Mouse (Mus musculus) macrophage (primary cell): ENCODE data around the gene Focad. TPM values are rescaled to one million over a fixed set of nuclear protein-coding genes. Genes with fewer than 3 reads are reported as not detected.

Experiments used
- H3K27ac ChIP-seq: fragments of 350-480 bp; formaldehyde crosslinking; 2 replicates; pipeline ENCODE4 v1.9.0; 2021
- H3K36me3 ChIP-seq: fragments of 350-480 bp; formaldehyde crosslinking; 2 replicates; pipeline ENCODE4 v1.9.0; 2021; ENCODE audit errors: inconsistent target
- H3K4me3 ChIP-seq: fragments of 350-480 bp; formaldehyde crosslinking; 2 replicates; pipeline ENCODE4 v1.9.0; 2021; ENCODE audit errors: inconsistent target
- H3K79me2 ChIP-seq: fragments of 350-480 bp; formaldehyde crosslinking; 2 replicates; pipeline ENCODE4 v1.9.0; 2021; ENCODE audit errors: inconsistent target
- WGBS: methylation state at CpG from one replicate; pipeline ENCODE4 v1.1.7; 2026; ENCODE audit warnings: inconsistent platforms; ENCODE audit not compliant: missing documents; 5-methylcytosine and 5-hydroxymethylcytosine counted together
- polyA plus RNA-seq: library from polyadenylated mRNA; stranded (reverse); fragments of 250-400 nt; gene quantifications from 3 replicates; pipeline ENCODE4 v1.2.4, GENCODE M21; 2018; ENCODE audit warnings: inconsistent platforms

The Focad gene
- polyA plus RNA-seq, 1 experiment from 2014 or later, result 5.9 TPM

DNA sequence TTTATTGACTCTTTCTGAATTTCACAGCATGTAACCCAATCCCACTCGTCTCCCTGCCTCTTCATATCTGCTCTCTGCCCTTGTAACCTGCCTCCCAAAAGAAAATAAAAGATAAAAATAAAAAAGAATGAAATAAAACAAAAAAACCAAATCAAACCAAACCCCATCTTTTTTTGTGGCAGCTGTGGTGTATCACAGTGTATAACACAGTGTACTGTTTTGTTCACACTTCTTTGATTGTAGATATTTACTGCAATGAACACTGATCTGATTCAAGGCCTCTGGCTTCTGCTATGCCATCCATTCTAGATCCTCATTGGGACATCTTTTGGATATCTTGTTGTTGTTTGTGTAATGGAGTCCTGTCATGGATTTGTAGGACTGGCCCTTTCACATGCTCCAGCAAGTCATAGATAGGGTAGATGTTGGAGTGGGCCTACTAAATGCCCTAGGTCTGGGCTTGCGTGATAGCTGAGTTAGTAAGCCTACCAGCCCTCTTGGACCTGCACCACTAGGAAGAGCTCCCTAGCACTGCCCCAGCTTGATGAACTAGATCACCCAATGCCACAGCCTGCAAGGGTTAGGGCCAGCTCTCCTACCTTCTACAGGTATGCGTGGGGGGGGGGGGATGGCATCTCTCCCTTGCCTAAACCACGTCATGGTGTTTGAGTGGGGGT lies 181.8 kb downstream of the Focad start:
- H3K4me3 ChIP-seq, result no peak overlapping the region
- WGBS, result 87% methylated on average over 3 of the region's 4 CpGs
- H3K27ac ChIP-seq, result no peak overlapping the region

DNA sequence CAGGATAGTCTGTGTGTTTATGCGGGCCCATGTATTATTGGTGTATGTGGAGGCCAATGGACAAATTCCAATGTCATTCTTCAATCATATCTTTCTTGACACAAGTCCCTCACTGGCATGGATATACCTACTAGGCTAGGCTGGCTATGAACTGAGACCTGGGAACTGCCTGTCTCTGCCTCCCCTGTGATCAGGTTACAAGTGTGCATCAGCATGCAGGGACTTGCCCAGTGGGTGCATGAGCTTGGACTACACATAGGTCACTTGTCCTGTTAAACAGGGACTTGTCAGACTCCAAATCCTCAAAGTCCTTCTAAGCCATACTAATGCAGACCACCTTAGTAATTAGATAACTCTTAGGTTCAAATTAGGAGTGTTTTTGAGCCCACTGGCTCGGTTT lies 184.1 kb downstream of the Focad start:
- Histone ChIP-seq H3K79me2 (no peaks in the 10 kb centered on the region), H3K36me3 (no peaks in the 10 kb centered on the region), H3K4me3 (no peak overlapping the region), H3K27ac (no peak overlapping the region)
- WGBS, result 92% methylated on average over 2 of the region's 2 CpGs

More for the DNA sequence above, 181.8 kb downstream of the Focad start:
- Histone ChIP-seq H3K79me2 (no peaks in the 10 kb centered on the region), H3K36me3 (no peaks in the 10 kb centered on the region)

DNA sequence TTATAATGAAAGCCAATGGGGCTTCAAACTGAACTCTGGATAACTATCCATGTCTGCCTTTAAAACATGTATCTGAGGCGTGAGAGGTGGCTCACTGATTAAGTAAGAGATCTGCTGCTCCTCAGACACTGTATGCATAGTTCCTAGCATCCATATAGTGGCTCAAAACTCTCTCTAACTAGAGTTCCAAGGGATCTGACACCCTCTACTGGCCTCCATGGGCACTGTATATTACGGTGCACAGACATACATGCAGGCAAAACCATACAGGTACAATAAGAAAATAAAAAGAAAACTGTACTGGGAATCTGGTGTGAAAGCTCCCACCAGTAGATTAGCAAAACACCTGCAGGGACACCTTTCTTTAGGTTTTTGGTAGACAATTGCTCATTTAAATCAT lies 186.1 kb downstream of the Focad start:
- no peak overlapping the region for H3K4me3 ChIP-seq
- no peaks in the 10 kb centered on the region for H3K79me2 ChIP-seq
- WGBS, result 93% methylated on average over 2 of the region's 2 CpGs
- H3K27ac ChIP-seq, result no peak overlapping the region
- no peaks in the 10 kb centered on the region for H3K36me3 ChIP-seq

DNA sequence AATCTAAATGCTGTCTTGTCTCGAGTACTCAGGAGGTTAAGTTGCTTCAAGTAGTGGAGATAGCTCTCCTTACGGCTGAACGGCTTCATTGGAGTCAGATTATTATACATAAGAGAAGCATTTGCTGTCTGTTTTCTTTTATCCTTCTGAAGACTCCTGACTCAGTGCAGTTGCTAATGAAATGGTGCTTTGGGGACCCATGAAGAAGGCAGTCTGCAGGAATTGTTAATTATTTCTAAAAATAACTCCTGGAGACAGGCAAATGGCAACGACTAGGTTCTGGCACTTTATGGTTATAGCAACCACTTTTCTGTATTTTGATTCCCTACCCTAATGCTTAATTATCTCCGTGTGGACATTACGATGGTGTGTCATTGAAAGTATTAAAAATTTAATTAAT lies 201.1 kb downstream of the Focad start:
- Histone ChIP-seq H3K4me3 (no peak overlapping the region), H3K36me3 (no peaks in the 10 kb centered on the region), H3K79me2 (no peaks in the 10 kb centered on the region), H3K27ac (no peak overlapping the region)
- WGBS, result 88% methylated on average over 6 of the region's 6 CpGs

DNA sequence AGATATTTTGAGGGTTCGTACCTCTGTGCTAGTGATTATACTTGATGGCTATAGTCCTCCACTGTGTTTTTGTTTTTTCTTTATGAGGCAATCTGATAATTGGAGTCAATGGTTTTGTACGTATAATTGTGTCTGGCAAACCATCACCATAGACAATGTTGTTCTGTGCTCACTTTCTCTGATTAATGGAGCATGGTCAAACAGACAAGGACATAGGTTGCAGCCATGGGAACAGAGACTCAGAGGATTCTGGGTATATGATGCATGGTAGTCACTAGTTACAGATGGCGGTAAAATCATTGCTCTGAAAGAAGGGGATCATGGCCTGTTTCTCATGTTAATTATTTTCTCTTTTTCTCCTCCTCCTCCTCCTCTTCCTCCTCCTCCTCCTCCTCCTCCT lies 205.1 kb downstream of the Focad start:
- Histone ChIP-seq H3K36me3 (no peaks in the 10 kb centered on the region), H3K79me2 (no peaks in the 10 kb centered on the region), H3K4me3 (no peak overlapping the region), H3K27ac (no peak overlapping the region)
- WGBS, result 93% methylated on average over 3 of the region's 3 CpGs

DNA sequence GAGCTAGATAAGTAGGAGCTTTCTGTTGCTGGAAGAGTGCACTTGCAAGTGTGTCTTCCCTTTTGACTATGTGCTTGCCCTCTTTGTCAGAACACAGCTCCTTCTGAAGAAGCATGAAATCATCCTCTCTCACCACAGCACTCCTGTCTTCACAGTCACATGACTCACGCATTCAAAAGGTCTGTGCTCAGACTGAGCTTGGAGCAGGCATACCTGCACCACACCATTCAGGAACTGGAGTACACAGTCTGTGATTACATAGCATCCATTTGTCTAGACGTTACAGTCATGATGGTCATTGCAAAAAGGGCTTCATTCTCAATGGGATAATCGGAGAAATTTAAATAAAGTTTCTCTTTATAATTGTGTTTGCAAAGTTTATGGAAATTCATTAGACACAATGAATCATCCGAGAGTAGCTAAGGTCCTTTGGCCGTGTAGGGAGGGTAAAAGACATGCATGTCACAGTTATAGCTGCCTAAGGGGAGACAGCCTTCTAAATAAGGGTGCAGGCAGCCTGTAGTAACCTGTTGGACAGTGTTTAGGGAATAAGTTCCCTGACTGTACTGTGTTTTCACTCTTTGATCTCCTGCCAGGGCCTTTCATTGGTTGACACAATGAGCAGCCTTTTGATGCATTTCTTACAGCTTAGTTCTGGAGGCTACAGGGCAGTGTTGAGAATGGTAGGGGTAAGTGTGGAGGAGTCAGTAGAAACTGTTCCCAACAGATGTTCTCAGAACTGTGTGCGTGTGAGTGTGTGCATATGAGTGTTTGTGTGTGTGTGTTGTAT lies 206.6 kb downstream of the Focad start:
- WGBS, result 92% methylated on average over 6 of the region's 6 CpGs
- Histone ChIP-seq H3K36me3 (no peaks in the 10 kb centered on the region), H3K4me3 (no peak overlapping the region), H3K79me2 (no peaks in the 10 kb centered on the region), H3K27ac (no peak overlapping the region)

DNA sequence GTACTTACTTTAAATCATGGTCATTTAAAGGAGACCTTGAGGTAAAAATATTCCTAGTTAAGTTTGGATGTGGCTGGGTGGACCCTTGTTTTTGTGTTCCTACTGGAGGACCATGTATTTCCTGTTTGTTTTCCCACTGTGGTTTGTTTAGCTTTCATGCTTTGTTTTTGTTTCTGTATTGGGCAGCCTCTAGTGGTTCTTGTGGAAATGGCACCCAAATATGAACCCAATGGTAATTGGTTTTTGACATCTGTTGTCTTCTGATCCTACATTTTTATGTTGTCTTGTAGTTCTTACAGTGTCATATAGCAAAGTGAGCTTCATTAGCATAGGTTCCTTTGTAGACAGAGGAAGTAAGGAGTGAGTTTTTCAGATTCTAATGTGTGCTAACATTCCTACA lies 207.9 kb downstream of the Focad start:
- Histone ChIP-seq H3K4me3 (no peak overlapping the region), H3K27ac (no peak overlapping the region), H3K36me3 (no peaks in the 10 kb centered on the region), H3K79me2 (no peaks in the 10 kb centered on the region)

DNA sequence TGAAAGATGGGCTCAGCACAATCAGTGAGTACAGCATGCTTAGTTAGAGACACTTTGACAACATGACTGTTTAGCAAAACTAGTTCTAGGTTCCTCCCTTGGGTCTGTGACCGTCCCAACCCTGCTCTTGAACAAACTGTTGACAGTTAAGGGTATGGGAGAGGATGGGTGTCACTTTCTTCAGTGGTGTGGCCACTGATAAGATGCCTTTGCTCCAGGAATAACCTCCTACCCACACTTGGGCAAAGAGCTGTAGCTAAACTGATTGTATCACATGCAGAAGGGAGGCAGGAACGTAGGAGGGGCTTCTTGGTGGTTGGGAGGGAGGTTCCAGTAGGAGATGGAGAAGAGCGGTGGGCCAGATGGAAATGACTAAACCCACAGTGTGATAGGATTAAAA lies 213.3 kb downstream of the Focad start:
- Histone ChIP-seq H3K27ac (no peak overlapping the region), H3K79me2 (no peaks in the 10 kb centered on the region), H3K4me3 (no peak overlapping the region), H3K36me3 (no peaks in the 10 kb centered on the region)
- 98% methylated on average over 3 of the region's 3 CpGs for WGBS

DNA sequence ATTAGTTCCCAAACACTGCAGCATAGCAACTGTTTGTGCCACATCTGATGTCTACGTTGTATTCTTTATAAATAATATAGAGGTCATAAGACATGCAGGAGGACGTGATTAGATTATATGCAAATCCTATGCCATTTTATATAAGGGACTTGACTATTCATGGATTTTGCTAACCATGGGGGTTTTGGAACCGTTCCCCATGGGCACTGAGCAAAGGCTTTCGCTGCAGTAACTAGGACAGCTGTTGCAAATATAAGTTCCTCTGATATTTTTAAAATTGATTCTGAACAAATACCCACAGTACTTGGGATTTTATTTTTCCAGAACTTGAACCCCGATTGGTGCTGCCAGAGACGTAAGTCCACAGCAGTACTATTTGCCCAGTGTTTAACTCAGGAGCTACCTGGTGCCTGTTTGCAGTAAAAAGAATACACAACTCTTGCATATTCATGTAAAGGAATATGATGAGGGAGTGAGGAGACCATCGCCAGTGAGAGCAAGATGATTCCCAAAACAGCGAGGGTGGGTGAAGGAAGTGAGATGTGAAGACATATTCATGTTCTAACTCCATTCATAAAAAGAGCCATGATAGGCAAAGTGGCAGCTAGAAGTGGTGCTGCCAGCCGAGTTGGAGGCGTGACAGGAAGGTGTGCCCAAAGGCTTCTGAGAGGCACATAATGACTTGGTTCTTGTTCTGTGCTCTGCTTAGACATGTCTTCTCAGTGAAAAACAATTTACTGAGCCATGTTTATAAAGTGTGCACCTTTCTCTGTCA lies 214.1 kb downstream of the Focad start:
- Histone ChIP-seq H3K4me3 (no peak overlapping the region), H3K36me3 (no peaks in the 10 kb centered on the region), H3K27ac (no peak overlapping the region), H3K79me2 (no peaks in the 10 kb centered on the region)
- WGBS, result 96% methylated on average over 10 of the region's 10 CpGs

DNA sequence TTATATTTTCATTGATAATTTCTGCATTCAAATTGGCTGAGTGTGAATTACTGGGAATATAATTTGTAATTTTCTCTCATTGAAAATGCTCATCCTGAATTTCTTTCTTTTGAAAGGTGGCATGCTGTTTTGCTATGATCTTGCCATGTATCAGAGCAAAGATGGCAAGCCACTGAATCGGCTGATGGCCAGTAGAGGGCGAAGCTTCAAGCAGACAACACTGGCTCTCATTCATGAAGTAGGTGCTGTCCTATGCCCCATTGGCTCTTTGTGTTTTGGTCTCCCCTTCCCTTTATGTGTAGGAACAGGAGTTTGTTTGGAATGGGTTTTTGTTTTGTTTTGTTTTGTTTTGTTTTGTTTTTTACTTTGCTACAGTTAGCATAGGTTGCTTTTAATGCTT lies 215.2 kb downstream of the Focad start:
- no peaks in the 10 kb centered on the region for H3K79me2 ChIP-seq
- no peak overlapping the region for H3K27ac ChIP-seq
- 13% methylated on average over 2 of the region's 2 CpGs for WGBS
- H3K4me3 ChIP-seq, result no peak overlapping the region
- H3K36me3 ChIP-seq, result no peaks in the 10 kb centered on the region

DNA sequence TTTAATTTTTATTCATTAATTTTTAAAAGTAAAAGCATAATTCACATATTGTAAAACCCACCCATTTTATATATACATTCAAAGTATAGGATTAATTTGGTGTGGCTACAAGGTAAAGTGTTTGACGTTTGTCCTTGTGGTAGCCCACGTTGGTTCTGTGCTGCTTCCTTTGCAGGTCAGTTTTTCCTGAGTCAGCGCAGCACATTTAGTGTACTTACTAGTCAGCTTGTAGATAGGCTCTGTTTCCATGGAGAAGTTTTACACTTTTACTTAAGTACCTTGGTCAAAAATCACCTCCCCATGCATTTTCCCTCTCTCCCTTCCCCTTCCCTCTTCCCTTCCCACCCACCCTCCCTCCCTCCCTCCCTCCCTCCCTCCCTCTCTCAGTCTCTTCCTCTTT lies 220.5 kb downstream of the Focad start:
- H3K4me3 ChIP-seq, result no peak overlapping the region
- WGBS, result 15% methylated on average over 2 of the region's 3 CpGs
- H3K36me3 ChIP-seq, result no peaks in the 10 kb centered on the region
- H3K27ac ChIP-seq, result no peak overlapping the region
- no peaks in the 10 kb centered on the region for H3K79me2 ChIP-seq

DNA sequence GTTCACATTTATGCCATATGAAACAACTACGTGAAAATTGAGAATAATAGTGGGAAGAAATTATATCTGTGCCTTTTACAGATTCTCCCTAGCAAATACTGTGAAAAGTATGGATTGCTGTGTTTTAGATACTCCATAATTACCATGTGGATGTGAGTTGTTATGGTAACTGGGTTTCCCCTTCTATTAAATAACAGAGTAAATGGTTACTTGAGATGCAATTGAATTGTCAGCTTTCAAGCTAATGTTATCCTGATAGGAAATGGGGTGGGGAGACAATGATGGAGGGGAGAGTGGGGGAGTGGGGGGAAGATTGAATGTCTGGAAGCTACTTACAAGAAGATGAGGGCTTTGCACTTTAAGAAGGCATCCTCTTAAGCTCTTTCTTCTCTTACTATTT lies 225.6 kb downstream of the Focad start:
- Histone ChIP-seq H3K36me3 (no peaks in the 10 kb centered on the region), H3K79me2 (no peaks in the 10 kb centered on the region), H3K27ac (no peak overlapping the region), H3K4me3 (no peak overlapping the region)
- 94% methylated on average over 1 of the region's 1 CpGs for WGBS

DNA sequence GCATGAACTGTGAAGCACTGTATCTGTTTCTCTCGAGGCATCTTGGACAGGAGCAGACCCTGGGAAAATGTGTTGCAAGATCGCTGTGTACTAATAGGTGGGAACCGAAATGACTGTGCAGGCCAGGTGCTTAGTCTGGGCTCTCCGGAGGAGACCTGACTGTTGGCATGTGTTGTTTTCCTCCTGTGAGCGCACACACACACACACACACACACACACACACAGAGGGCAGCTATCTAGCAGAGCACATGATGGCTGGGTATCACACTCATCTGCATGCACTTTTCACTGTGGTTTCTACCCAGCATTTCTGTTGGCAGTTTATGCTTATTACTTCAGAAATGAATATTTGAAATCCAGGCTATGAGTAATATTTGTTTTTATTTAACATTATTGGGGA lies 231.0 kb downstream of the Focad start:
- no peaks in the 10 kb centered on the region for H3K79me2 ChIP-seq
- no peak overlapping the region for H3K27ac ChIP-seq
- no peaks in the 10 kb centered on the region for H3K36me3 ChIP-seq
- 95% methylated on average over 3 of the region's 5 CpGs for WGBS
- H3K4me3 ChIP-seq, result no peak overlapping the region

DNA sequence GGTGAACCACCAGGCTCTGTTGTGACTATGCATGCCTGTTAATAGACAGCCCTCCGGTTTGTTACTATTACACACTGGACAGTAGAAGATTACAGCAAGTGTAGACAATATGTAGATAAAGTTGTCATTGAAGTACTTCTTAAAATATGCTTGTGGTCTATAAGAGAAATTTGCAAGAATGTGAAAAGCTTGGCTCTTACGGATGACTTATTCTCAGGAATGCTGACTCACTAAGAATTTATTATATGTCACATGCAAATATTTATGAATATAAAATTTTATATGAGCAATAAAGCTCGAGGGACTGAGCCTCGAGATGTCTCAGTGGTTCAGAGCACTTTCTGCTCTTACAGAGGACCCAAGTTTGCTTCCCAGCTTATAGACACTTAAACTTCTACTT lies 240.1 kb downstream of the Focad start:
- H3K36me3 ChIP-seq, result no peaks in the 10 kb centered on the region
- WGBS, result 89% methylated on average over 4 of the region's 4 CpGs
- no peak overlapping the region for H3K27ac ChIP-seq
- H3K4me3 ChIP-seq, result no peak overlapping the region
- no peaks in the 10 kb centered on the region for H3K79me2 ChIP-seq

DNA sequence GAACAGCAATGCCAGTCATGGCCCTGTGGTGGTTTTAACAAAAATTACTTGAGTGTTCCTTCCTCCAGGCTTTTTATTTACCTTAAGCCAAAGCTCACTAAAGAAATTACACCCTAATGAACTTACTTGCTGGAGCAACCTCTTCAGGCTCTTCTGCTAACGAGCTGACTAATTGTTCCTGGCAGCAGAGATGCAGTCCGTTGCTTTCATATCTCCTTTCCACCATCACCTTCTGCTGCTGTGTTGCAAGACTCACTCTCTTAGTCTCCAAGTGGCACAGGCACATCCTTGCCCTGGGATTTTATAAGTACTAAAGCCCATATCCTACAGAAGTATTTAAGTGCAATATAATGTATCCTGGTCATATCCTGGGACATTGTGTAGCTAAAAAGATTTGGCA lies 242.3 kb downstream of the Focad start:
- no peaks in the 10 kb centered on the region for H3K36me3 ChIP-seq
- 23% methylated on average over 2 of the region's 2 CpGs for WGBS

More for the DNA sequence above, 242.3 kb downstream of the Focad start:
- Histone ChIP-seq H3K4me3 (no peak overlapping the region), H3K27ac (no peak overlapping the region), H3K79me2 (no peaks in the 10 kb centered on the region)
